Mouse (Mus musculus): Measurements from ENCODE around the gene Smoc2. TPM values are rescaled to one million over a fixed set of nuclear protein-coding genes. Genes with fewer than 3 reads are reported as not detected.

Gene Smoc2
- polyA plus RNA-seq, 1 experiment from 2014 or later = 11.8 TPM

DNA sequence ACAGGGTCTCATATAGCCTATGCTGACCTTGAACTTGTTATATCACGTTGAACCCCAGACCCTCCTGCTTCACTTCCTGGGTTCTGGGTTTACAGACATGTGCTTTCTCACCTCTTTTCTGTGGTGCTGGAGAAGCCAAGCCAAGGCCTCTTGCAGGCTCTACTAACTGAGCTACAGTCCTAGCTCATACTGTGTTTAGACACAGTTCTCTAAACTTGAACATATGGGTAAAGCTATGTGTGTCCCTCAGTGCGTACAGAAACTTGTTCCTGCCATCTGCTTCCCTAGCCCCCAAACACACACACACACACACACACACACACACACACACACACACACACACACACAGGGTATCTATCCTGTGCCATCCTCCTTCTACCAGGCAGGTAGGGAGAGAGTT, 100.2 kb downstream of the Smoc2 start:
- ATAC-seq (replicated peaks; ENCODE audit: low FRiP score) (no peak), DNase-seq (ENCODE audit: low spot score) (no peak)
- no peaks in the 10 kb centered on the region for H3K9me3 ChIP-seq (ENCODE audit: control insufficient read depth, low read length)
- H3K9ac ChIP-seq (ENCODE audit: low read depth, low read length) = no peak overlapping the region
- no peaks in the 10 kb centered on the region for H3K36me3 ChIP-seq (ENCODE audit: control insufficient read depth, insufficient read depth, low read length)
- 77% methylated on average over 2 of the region's 2 CpGs for WGBS
- no peak overlapping the region for H3K4me3 ChIP-seq (ENCODE audit: low read depth, low read length)
- no peak overlapping the region for H3K27ac ChIP-seq (ENCODE audit: low read depth, low read length)
- H3K4me2 ChIP-seq = no peak overlapping the region
- H3K27me3 ChIP-seq (replicated peaks; ENCODE audit: control insufficient read depth, insufficient read depth, low read length) = no peaks in the 10 kb centered on the region
- no peaks in the 10 kb centered on the region for H3K4me1 ChIP-seq (replicated peaks; ENCODE audit: control insufficient read depth, insufficient read depth, low read length)

DNA sequence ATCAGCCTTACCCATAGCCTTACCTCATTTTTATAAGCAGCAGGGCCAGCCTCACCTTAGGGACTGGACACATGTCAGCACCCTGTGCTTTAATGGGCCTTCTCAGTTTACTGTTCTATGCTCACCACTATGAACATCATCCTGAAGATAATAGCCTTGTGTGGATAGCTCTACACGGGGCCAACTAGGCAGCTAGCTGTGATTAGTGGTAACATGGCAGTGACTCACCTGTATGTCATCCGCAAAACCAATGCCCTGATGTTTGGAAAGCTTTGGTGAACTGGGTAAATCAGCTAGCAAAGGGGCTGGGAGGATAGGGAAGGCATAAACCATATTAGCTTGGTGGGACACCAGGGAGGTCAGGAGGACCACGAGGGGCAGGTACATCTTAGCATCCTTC, 100.7 kb downstream of the Smoc2 start:
- Histone ChIP-seq H3K9me3 (ENCODE audit: control insufficient read depth, low read length) (no peaks in the 10 kb centered on the region), H3K36me3 (ENCODE audit: control insufficient read depth, insufficient read depth, low read length) (no peaks in the 10 kb centered on the region), H3K27ac (ENCODE audit: low read depth, low read length) (no peak overlapping the region), H3K4me3 (ENCODE audit: low read depth, low read length) (no peak overlapping the region), H3K27me3 (replicated peaks; ENCODE audit: control insufficient read depth, insufficient read depth, low read length) (no peaks in the 10 kb centered on the region), H3K9ac (ENCODE audit: low read depth, low read length) (no peak overlapping the region), H3K4me1 (replicated peaks; ENCODE audit: control insufficient read depth, insufficient read depth, low read length) (no peaks in the 10 kb centered on the region), H3K4me2 (no peak overlapping the region)
- 83% methylated on average over 3 of the region's 3 CpGs for WGBS
- DNase-seq (ENCODE audit: low spot score) (no peak), ATAC-seq (replicated peaks; ENCODE audit: low FRiP score) (no peak)

DNA sequence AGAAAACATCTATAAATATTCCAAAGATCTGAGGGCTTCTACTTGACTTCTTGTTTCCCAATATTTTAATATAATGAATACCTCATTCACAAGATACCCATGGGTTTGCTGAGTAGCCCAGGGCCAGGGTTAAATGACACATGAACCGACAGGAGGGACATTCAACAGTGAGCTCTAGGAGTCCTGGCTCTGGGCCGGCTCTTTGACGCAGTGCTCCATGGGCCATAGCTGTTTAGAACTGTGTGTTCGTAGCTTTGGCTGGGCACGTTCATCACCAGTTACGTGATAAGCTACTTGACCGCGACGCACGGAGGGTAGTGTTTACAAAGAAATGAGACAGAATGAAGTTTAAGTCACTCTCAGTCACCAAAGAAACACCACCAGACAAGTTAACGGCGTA, 101.2 kb downstream of the Smoc2 start:
- ATAC-seq (replicated peaks; ENCODE audit: low FRiP score) (no peak), DNase-seq (ENCODE audit: low spot score) (no peak)
- Histone ChIP-seq H3K36me3 (ENCODE audit: control insufficient read depth, insufficient read depth, low read length) (no peaks in the 10 kb centered on the region), H3K4me2 (no peak overlapping the region), H3K9ac (ENCODE audit: low read depth, low read length) (no peak overlapping the region), H3K4me3 (ENCODE audit: low read depth, low read length) (no peak overlapping the region), H3K27ac (ENCODE audit: low read depth, low read length) (no peak overlapping the region), H3K27me3 (replicated peaks; ENCODE audit: control insufficient read depth, insufficient read depth, low read length) (no peaks in the 10 kb centered on the region), H3K4me1 (replicated peaks; ENCODE audit: control insufficient read depth, insufficient read depth, low read length) (no peaks in the 10 kb centered on the region), H3K9me3 (ENCODE audit: control insufficient read depth, low read length) (no peaks in the 10 kb centered on the region)
- WGBS = 75% methylated on average over 12 of the region's 12 CpGs

DNA sequence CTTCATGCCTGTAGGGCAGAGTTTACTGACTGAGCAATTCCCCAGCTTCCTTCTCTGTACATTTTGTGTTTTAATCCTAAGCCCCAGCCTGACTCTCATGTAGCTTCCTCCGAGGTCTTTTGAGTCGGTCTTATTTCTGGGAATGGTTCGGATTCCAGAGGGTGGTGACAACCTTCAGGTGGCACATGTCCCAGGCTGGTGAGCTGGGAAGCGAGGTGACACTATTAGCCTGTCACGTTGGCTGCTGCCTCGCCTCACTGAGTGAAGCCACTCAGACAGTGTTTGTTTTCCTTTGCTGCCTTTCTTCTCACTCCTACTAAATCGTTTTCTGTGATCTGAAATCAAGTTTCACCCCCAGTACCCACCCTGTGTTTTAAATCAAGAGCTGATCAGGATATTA, 102.2 kb downstream of the Smoc2 start:
- no peaks in the 10 kb centered on the region for H3K9me3 ChIP-seq (ENCODE audit: control insufficient read depth, low read length)
- no peak for DNase-seq (ENCODE audit: low spot score)
- no peak for ATAC-seq (replicated peaks; ENCODE audit: low FRiP score)
- no peaks in the 10 kb centered on the region for H3K27me3 ChIP-seq (replicated peaks; ENCODE audit: control insufficient read depth, insufficient read depth, low read length)
- no peak overlapping the region for H3K9ac ChIP-seq (ENCODE audit: low read depth, low read length)
- H3K4me1 ChIP-seq (replicated peaks; ENCODE audit: control insufficient read depth, insufficient read depth, low read length) = no peaks in the 10 kb centered on the region
- H3K4me3 ChIP-seq (ENCODE audit: low read depth, low read length) = no peak overlapping the region
- no peaks in the 10 kb centered on the region for H3K36me3 ChIP-seq (ENCODE audit: control insufficient read depth, insufficient read depth, low read length)
- H3K27ac ChIP-seq (ENCODE audit: low read depth, low read length) = no peak overlapping the region
- no peak overlapping the region for H3K4me2 ChIP-seq
- WGBS = 46% methylated on average over 7 of the region's 7 CpGs

DNA sequence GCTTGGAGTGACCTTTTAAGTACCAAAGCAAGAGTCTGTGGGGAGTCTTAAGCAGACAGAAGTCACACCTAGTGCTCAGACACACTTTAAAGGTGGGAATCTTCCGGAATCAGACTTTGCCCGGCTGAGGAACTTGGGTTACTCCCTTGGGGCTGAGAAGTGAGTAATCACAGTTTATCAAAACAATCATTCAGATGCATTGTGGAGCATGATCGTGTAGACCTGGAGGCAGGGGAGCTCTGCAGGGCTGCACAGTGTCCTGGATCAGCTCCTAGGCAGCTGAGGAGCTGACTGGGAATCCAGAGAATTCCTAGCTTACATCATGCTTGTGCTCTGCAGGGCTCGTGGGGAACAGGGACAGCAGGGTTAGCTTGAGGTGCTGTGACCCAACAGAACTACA, 104.7 kb downstream of the Smoc2 start:
- WGBS = 81% methylated on average over 4 of the region's 4 CpGs
- DNase-seq (ENCODE audit: low spot score) (no peak), ATAC-seq (replicated peaks; ENCODE audit: low FRiP score) (no peak)
- Histone ChIP-seq H3K27me3 (replicated peaks; ENCODE audit: control insufficient read depth, insufficient read depth, low read length) (no peaks in the 10 kb centered on the region), H3K4me3 (ENCODE audit: low read depth, low read length) (no peak overlapping the region), H3K4me2 (no peak overlapping the region), H3K9me3 (ENCODE audit: control insufficient read depth, low read length) (no peaks in the 10 kb centered on the region), H3K36me3 (ENCODE audit: control insufficient read depth, insufficient read depth, low read length) (no peaks in the 10 kb centered on the region), H3K4me1 (replicated peaks; ENCODE audit: control insufficient read depth, insufficient read depth, low read length) (no peaks in the 10 kb centered on the region), H3K27ac (ENCODE audit: low read depth, low read length) (no peak overlapping the region), H3K9ac (ENCODE audit: low read depth, low read length) (no peak overlapping the region)

DNA sequence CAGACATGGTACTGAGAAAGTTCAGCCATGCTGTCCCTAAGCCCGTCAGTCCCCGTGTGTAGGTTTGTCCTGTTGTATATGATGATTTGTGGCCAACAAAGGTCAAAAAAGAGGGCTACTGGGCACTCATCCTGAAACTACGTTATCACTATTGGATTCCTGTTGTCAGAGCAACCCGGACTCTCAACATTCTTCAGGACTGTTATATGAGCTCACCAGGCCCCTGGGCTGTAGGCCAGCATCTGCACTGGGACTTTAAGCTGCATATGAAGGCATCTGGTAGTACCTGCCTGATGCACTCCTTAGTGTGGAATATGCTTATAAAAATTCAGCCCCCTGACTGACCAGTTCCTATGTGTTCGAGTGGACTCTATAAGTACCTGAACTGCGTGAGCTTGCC, 105.7 kb downstream of the Smoc2 start:
- WGBS = 71% methylated on average over 6 of the region's 6 CpGs
- Histone ChIP-seq H3K4me1 (replicated peaks; ENCODE audit: control insufficient read depth, insufficient read depth, low read length) (no peaks in the 10 kb centered on the region), H3K27me3 (replicated peaks; ENCODE audit: control insufficient read depth, insufficient read depth, low read length) (no peaks in the 10 kb centered on the region), H3K36me3 (ENCODE audit: control insufficient read depth, insufficient read depth, low read length) (no peaks in the 10 kb centered on the region), H3K27ac (ENCODE audit: low read depth, low read length) (no peak overlapping the region), H3K4me3 (ENCODE audit: low read depth, low read length) (no peak overlapping the region), H3K4me2 (no peak overlapping the region), H3K9ac (ENCODE audit: low read depth, low read length) (no peak overlapping the region), H3K9me3 (ENCODE audit: control insufficient read depth, low read length) (no peaks in the 10 kb centered on the region)
- ATAC-seq (replicated peaks; ENCODE audit: low FRiP score) (no peak), DNase-seq (ENCODE audit: low spot score) (no peak)

DNA sequence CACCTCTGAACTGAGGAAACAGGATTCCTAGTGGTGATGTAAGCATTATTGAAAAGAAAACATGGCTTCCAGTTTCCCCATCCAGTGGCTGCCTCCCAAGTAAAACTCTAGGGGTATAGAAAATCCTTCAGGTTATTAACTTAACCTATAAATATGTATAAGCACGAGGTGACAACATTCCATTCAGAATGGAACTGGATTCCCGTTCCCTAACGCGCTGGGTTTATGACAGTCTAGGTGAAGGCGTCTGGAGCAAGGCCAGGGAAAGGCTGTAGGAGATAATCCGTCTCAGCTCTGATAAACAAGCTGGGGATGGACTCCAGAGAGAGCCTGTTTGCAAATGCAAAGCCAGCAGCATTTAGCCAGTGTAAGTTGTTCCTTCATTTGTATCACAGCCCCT, 108.0 kb downstream of the Smoc2 start:
- no peak overlapping the region for H3K4me2 ChIP-seq
- H3K4me1 ChIP-seq (replicated peaks; ENCODE audit: control insufficient read depth, insufficient read depth, low read length) = no peaks in the 10 kb centered on the region
- 53% methylated on average over 6 of the region's 6 CpGs for WGBS
- no peak overlapping the region for H3K9ac ChIP-seq (ENCODE audit: low read depth, low read length)
- no peaks in the 10 kb centered on the region for H3K9me3 ChIP-seq (ENCODE audit: control insufficient read depth, low read length)
- H3K27me3 ChIP-seq (replicated peaks; ENCODE audit: control insufficient read depth, insufficient read depth, low read length) = no peaks in the 10 kb centered on the region
- no peak overlapping the region for H3K4me3 ChIP-seq (ENCODE audit: low read depth, low read length)
- no peaks in the 10 kb centered on the region for H3K36me3 ChIP-seq (ENCODE audit: control insufficient read depth, insufficient read depth, low read length)
- ATAC-seq (replicated peaks; ENCODE audit: low FRiP score) = no peak
- no peak overlapping the region for H3K27ac ChIP-seq (ENCODE audit: low read depth, low read length)
- DNase-seq (ENCODE audit: low spot score) = no peak

DNA sequence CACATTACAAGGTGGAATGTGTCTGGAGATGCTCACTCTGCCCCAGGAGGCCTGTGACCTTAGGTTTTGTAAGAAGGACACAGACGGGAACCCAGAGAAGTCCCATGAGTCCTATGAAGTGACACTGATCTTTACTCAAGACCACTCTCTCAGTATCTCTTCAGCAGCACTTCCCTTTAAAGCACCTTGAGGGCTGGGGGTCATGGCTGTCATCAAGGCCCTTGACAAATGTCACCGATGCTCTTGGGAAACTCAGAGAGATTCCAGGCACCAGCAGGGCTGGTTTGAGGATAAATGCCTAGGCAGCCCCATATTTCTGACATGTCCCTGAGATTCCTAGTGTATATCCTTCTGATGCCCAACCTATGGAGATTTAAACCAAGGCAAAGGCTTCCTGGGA, 113.1 kb downstream of the Smoc2 start:
- H3K36me3 ChIP-seq (ENCODE audit: control insufficient read depth, insufficient read depth, low read length) = no peaks in the 10 kb centered on the region
- no peaks in the 10 kb centered on the region for H3K4me1 ChIP-seq (replicated peaks; ENCODE audit: control insufficient read depth, insufficient read depth, low read length)
- 38% methylated on average over 2 of the region's 2 CpGs for WGBS
- no peaks in the 10 kb centered on the region for H3K27me3 ChIP-seq (replicated peaks; ENCODE audit: control insufficient read depth, insufficient read depth, low read length)
- H3K4me3 ChIP-seq (ENCODE audit: low read depth, low read length) = no peak overlapping the region
- no peak overlapping the region for H3K27ac ChIP-seq (ENCODE audit: low read depth, low read length)
- no peak overlapping the region for H3K9ac ChIP-seq (ENCODE audit: low read depth, low read length)
- H3K4me2 ChIP-seq = no peak overlapping the region
- H3K9me3 ChIP-seq (ENCODE audit: control insufficient read depth, low read length) = no peaks in the 10 kb centered on the region
- DNase-seq (ENCODE audit: low spot score) = no peak
- no peak for ATAC-seq (replicated peaks; ENCODE audit: low FRiP score)

DNA sequence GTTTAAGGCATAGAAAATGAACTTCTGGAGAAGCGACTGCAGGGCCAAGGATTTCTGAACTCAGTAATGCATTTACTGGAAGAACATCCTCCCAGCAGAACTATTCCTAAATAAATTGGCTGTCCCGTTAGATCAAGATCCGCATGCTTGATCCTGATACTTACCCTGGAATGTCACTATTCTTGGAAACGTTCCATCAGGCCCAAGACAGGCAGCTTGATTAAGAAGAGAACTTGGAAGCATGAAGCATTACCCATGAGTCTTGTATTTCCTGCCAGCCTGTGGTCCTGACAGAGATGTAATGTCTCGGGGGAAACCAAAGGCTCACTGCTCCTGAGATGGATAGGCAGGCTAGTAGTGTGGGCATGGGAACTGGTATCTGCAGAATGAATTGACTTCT, 115.6 kb downstream of the Smoc2 start:
- Histone ChIP-seq H3K4me3 (ENCODE audit: low read depth, low read length) (no peak overlapping the region), H3K36me3 (ENCODE audit: control insufficient read depth, insufficient read depth, low read length) (no peaks in the 10 kb centered on the region), H3K27me3 (replicated peaks; ENCODE audit: control insufficient read depth, insufficient read depth, low read length) (no peaks in the 10 kb centered on the region), H3K9me3 (ENCODE audit: control insufficient read depth, low read length) (no peaks in the 10 kb centered on the region), H3K27ac (ENCODE audit: low read depth, low read length) (no peak overlapping the region), H3K4me1 (replicated peaks; ENCODE audit: control insufficient read depth, insufficient read depth, low read length) (no peaks in the 10 kb centered on the region), H3K9ac (ENCODE audit: low read depth, low read length) (no peak overlapping the region), H3K4me2 (no peak overlapping the region)
- DNase-seq (ENCODE audit: low spot score) (no peak), ATAC-seq (replicated peaks; ENCODE audit: low FRiP score) (no peak)
- 76% methylated on average over 5 of the region's 5 CpGs for WGBS
